Mouse (Mus musculus) cerebellum, adult 2 months (tissue): Measurements from ENCODE around the gene Bmx.

Experiments used
- CTCF ChIP-seq: fragments of 200-500 bp; IDR thresholded peaks from 2 replicates; pipeline ENCODE4 v1.5.1; 2011; ENCODE audit warnings: low read depth, mild to moderate bottlenecking, control low read depth, low read length, moderate library complexity, borderline replicate concordance; ENCODE audit not compliant: insufficient read depth
- POLR2A ChIP-seq: fragments of 200-500 bp; IDR thresholded peaks from 2 replicates; pipeline ENCODE4 v1.6.1; 2011; ENCODE audit warnings: low read length, control low read depth, borderline replicate concordance; ENCODE audit not compliant: insufficient read depth

GRCm38 (mm10) chrX:164200547-164200946 lies 57.4 kb downstream of the Bmx start:
- TF ChIP-seq CTCF, result no peak
- TF ChIP-seq POLR2A, result no peak
